Mouse (Mus musculus) left cerebral cortex, postnatal 14 days (tissue): Measurements from ENCODE around the gene Gramd4. TPM values are rescaled to one million over a fixed set of nuclear protein-coding genes. Genes with fewer than 3 reads are reported as not detected.
"Not testable (repeated sequence)": the region's sequence is repeated elsewhere in the genome, so short reads cannot be mapped to it uniquely, and the experiment has no call there.

ENCODE experiments used
- DNase-seq, 2 experiments: peaks; one replicate each; pipeline ENCODE4 v3.0.0; 2021 to 2022; ENCODE audit warnings: low spot score in 2 of 2, mixed read lengths in 1 of 2
- intact Hi-C: fragments of 180-260 bp; cut with DNase I; formaldehyde crosslinking; loops from one replicate; pipeline ENCODE4 v1.15.1; 2025
- total RNA-seq, 2 experiments: library from RNA; stranded (reverse); gene quantifications; 2 replicates each; pipeline ENCODE4 v1.2.3; 2021

Gene Gramd4
- total RNA-seq, 2 experiments from 2014 or later, result 37.2 to 44.3 TPM

GRCm38 (mm10) chr15:86085301-86086225 is 28.1 kb downstream of the Gramd4 start:
- intact Hi-C loops, result no loop called here
- peak; percentile 41 to 64 for DNase-seq

DNA sequence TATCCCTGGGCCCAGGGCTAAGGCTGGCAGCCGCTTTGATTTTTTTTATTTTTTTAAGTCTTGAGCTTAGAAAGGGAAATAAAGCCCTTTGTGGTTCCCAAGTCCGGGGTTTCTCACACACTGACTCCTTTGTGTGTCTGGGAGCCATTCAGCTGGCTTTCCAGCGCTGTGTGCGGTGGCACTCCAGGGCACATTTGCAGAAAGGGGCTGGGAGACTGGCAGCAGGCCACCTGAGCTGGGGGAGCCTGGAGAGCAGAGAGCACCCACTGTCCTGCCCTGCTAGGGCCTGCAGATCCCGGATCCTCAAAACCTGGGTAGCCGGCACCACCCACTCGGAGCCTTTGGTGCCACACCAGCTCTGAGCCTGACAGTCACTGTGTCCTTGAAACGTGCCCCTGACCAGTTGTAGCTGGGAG is 28.8 kb downstream of the Gramd4 start:
- DNase-seq, result peak; percentile 65 to 72
- intact Hi-C loops, result no loop called here

- peak in 1 of 2 experiments; percentile 42 for DNase-seq
- intact Hi-C loops, result no loop called here
These were observed 30.2 kb downstream of the Gramd4 start for GRCm38 (mm10) chr15:86087591-86088149.

DNA sequence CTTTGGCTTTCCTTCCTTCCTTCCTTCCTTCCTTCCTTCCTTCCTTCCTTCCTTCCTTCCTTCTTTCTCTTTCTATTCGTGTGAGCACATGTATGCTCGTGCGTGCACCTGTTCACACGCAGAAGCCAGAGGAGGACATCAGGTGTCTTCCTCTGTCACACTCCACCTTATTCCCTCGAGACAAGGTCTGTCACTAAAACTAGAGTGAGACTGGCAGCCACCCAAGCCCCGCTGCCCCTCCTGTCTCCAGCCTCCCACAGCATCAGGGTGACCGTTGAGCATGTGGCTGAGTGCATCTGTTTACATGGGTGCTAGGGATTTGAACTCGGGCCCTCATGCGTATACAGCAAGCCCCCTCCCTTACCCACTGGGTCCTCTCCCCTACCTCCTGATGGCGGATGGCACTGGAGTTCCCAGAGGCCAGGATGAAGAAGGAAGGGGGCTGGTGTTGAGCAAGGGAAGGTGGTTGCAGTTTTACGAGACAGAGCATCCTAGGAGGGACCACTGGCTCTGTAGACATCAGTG is 30.8 kb downstream of the Gramd4 start:
- DNase-seq, result no peak
- intact Hi-C loops, result no loop called here

DNA sequence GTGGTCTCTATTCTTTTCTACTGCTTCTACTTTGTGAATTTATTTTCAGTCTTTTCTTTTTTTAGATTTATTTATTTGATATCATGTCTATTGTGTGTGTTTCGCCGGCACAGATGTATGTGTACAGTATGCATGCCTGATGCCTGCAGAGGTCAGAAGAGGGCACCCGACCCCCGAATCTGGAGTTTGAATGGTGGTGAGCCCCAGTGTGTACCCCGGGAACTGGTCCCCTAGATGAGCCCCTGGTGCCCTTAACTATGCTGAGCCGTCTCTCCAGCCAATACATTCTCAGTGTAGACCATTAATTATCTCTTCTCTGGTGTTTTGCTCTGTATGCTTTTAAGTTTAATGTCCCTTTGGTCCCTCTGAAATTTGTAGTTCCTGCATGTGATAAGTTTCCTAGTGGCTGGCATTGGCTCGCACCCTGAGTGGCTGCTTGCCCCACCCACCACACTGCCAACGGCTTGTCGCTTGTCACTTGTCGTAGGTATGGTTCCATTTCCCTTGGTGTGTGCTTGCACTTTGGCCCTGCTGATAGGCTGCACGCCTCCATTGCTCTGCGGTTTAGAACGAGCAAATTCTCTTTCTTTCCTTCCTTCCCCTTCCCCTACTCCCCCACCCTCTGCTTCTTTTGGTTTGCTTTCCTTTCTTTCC is 31.7 kb downstream of the Gramd4 start:
- DNase-seq, result no peak

GRCm38 (mm10) chr15:86089991-86090529 is 32.6 kb downstream of the Gramd4 start:
- intact Hi-C loops, result no loop called here
- DNase-seq, result no peak

More for the DNA sequence above, 31.7 kb downstream of the Gramd4 start:
- intact Hi-C loops, result no loop called here

DNA sequence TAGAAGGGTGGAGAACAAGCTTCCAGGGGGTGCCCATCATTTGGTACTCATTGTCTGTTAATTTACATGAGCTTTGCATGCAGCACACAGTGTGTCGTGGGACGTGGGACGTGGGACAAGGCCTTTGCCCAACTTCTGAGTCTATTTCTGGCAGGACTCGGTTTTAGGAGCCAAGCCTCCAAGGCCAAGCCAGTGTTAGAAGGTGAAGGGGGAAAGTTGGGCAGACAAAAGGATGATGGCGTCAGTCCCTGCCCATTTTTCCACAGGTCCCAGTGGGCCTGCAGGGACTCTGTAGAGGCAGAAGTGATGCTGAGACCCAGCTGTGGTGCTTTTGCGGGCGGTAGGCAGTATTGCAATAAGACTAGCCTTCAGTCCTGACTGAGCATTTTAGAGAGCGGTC is 33.1 kb downstream of the Gramd4 start:
- intact Hi-C loops, result no loop called here
- no peak for DNase-seq

DNA sequence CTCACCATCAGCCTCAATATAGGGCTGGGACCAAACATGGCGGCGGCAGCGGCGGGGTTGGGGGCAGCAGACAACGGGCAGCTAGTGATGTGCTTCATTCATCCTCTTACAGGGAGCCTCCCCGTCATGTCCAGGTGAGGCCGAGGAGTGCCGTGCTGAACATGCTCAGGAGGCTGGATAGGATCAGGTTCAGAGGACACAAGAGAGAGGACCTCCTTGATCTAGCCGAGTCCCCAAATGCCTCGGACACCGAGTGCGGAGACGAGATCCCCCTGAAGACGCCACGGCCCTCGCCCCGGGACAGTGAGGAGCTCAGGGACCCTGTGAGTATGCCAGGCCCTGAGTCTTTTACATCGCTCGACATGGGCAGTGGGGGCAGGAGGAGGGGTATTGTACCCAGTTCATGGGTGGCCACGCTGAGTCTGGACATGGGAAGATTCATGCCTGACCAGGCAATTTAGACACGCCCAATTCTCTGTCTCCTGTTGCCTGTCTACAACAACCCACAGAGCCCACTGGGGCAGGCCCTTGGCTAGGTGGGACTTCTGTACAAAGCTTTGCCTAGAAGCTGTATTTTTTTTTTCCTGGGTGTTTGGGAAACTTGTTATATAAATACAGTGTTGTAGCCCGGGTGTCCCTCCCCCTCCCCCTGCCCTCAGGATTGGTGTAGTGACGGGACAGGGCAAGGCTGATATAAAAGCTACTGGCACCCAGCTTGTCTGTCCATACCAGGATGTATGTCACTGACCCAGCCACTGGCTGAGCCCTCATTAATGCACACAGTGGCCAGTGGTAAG is 33.9 kb downstream of the Gramd4 start:
- DNase-seq, result no peak
- intact Hi-C loops, result no loop called here

GRCm38 (mm10) chr15:86091998-86092670 is 34.6 kb downstream of the Gramd4 start:
- intact Hi-C loops, result no loop called here
- DNase-seq, result no peak

DNA sequence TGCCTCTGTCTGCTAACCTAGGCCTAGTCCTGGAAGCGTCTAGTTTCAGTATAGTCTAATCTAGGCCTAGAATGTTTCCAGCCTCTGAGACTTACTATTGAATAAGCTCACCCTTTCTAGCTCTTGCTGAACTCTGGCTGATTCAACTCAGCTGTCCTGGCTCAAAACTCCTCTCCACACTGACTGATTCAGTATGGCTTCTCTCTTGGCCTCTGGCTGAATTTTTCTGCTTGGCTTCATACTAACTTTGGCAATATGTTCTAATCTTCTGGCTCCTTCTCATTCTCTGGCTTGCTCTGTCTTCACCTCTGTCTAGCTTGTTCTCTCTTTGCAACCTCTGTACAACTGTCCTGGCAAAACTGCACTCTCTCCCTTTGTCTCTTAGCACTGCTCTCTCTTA is 35.7 kb downstream of the Gramd4 start:
- DNase-seq, result no peak
- intact Hi-C loops, result no loop called here

DNA sequence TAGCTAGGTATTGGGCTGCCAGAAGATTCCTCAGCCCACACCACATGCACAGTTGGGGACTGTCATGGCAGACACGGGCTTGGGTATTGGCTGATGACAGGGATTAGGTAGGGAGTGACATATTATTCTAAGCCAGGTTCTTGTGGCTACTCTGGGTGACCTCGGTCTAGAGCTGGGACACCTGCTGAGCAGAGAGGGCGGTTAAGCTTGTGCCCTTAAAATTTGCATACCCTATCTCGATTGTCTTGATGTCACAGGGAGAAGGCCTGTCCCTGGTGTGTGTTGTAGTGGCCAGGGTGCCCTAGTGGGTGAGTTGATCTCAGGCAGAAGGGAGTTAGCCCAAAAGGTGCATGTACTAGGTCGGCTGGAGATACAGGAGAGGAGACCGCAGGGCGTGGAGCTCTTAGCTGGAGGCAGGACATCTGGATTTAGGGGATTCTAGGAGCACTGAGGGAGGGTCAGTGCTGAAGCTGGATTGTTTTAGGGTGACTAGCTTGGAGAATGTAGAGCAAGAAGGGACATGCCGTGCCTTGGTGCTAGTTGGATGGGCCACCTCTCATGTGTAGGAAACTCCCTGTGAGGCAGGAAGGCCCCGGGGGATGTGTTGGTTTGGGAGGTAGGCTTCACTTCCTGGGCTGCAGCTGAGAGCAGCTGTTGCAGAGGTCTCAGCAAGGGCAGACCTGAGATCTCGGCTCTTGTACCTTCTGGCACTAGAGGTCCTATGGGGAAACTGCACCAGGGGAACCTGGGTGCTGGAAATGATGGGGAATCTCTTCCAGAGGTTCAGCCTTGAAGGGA is 37.0 kb downstream of the Gramd4 start:
- no peak for DNase-seq
- intact Hi-C loops, result no loop called here

DNA sequence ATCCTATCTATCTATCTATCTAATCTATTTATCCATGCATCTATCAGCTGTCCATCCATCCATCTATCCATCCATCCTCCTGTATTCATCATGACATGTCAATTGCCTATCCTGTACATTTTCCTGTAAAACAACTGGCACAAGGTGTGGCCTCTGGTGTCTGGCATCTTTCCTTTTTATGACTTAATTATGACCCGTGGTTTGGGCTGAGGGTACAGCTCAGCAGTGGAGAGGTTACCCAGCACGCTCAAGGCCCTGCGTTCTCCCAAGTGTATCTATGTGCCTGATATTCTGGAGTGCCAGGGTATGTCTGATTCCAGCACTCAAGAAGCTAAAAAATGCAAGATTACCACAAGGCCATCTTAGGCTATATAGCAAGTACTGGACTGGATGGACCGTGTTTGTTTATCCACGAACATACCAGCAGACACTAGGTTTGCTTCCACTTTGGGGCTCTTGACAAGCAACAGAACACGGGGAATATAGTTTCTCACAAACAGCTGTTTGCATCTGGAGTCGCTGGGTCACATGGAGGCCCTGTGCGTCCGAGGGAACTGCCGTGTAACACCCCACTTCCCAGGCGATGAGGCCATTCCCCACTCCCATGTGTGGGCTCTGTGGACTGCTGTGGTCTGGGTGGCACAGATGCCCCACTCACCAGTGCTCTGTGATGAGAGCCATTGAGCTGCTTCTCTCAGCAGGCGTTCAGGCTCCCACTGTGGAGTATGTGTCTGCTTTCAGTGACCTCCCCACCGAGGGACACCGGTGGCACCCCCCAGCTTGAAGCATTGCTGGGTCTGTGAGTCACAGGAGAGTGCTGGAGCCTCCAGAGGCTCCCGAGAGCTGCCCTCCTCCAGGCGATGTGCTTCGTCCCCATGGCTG is 38.5 kb downstream of the Gramd4 start:
- intact Hi-C loops, result no loop called here
- DNase-seq, result no peak

DNA sequence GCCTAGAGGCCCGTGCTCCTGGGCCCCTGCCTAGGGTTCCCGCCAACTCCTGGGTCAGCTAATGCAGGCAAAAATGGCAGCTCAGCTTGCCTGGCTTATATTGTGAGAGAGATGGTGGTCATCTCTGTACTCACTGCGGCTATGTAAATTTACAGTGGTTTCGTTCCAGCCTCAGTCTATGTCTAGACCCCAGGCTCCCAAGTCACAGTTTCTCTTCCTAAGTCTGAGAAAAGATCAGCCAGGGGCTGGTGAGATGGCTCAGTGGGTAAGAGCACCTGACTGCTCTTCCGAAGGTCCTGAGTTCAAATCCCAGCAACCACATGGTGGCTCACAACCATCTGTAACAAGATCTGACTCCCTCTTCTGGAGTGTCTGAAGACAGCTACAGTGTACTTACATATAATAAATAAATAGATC is 39.1 kb downstream of the Gramd4 start:
- intact Hi-C loops, result not testable (repeated sequence)

DNA sequence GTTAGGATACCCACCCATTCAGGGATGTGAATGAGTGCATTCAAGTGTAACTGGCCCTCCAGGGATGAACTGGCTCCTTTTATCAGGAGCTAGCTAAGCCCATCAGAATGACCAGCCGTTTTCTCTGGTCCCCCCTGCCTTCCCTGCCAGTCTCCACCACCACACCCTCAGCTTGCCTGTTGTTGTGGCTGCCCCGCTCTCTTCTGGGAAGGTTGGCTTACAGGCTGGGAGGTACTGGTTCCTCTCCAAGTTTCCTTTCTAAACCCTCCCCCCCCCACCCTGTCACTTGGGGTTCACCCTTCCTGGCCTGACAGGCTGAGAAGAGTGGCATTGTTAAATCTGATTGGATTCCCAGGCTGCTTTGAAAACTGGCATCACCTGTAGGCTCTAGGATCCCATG is 40.4 kb downstream of the Gramd4 start:
- intact Hi-C loops, result no loop called here
- DNase-seq, result no peak

More for the DNA sequence above, 39.1 kb downstream of the Gramd4 start:
- DNase-seq, result not testable (repeated sequence)

GRCm38 (mm10) chr15:86101585-86101984 is 44.1 kb downstream of the Gramd4 start:
- DNase-seq, result no peak
- intact Hi-C loops, result no loop called here

DNA sequence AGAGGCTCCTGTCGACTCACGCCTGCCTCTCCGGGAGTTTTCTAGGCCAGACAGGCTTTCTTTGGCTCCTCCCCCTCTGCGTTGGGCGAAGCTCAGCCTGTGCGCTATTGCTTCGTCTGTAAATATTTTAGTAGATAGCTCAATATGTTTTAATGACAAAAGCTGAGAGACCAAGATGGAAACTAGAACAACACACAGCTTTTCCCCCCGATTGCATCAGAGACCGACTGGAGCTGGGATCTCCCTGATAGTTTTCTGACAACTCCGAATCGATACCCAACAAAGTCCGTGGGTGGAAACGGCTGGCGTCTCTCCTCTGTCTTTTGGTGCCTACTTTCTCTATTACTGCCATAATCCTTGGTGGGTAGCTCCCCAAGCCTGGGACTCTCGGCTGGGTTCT is 44.8 kb downstream of the Gramd4 start:
- intact Hi-C loops, result no loop called here
- no peak for DNase-seq
